Mouse (Mus musculus): ENCODE results near the gene Drg1.
"Not testable (repeated sequence)": the region's sequence is repeated elsewhere in the genome, so short reads cannot be mapped to it uniquely, and the experiment has no call there.

The Drg1 gene

DNA sequence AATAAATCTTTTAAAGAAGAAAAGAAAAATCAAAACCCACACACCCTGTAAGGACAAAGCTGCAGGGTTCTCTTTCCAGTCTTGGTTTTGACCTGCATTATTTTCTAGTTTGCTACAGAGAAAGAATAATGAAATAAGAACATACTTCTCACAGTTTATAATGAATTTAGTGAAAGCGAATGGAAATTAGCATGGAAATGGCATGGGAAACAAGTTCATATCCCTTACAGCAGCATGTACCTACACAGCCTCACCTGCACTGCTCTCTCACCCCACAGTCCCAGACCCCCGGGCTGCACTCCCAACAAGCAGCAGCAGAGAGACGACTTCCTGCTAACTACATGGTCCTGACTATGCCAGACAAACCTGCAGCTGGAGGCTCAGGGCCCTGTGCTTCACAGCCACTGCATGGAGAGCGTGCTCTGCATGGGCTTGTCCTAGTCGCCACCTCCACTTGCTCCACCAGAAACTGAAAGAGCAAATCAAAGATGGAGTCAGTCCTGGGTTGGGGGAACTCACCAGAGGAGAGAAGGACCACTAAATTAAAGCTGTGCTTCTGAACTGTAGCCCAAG is 100.9 kb downstream of the Drg1 start:
- not testable (repeated sequence) for DNase-seq (ENCODE audit: low spot score)

DNA sequence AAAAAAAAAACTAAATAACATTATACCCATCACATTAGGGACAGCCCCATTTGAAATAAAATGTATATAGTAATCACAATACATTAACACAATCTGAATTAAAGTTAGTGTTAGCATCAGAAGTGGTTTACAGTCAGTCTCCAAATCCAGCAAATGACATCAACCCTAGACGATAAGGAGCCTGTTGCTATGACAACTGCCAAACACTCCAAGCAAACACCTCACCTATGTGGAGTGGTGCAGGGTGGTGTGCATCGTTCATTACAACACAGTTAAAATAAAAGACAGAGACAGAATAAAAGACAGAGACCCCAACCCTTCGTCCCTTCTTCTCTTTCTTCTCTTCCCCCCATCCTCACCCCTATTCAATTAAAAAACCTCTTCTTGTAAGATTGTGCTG is 102.6 kb downstream of the Drg1 start:
- not testable (repeated sequence) for DNase-seq (ENCODE audit: low spot score)

GRCm38 (mm10) chr11:3163122-3163521 is 103.1 kb downstream of the Drg1 start:
- peak; percentile 73 for DNase-seq (ENCODE audit: low spot score)

DNA sequence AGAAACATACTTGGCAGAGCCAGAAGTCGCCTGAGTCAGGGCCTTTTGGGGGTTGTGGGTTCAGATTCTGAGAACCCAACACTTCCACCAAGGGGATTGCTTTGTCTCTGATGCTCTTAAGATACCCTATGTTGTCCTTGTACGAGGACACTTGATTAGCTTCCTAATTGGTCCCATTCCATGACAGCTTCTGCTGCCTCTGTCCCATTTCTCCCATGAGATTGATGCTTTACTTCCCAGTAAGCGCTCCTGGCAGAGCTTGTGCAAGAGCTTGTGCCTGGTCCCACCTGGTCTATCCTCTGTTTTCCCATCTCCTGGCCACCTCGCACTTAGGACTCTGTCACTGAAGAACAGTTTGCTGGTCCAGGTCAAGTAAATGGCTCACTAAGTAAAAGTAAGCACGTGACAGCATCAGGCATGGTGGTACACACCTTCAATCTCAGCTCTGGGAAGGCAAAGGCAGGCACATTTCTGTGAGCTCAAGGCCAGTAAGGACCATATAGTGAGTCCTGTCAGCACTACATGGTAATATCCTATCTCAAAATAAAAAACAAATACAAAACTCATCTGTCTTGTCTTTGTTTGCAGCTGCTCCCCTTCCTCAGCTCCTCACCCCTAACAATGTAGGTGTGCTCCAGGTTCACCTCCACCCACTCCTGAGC is 103.8 kb downstream of the Drg1 start:
- peak; percentile 85 for DNase-seq (ENCODE audit: low spot score)

DNA sequence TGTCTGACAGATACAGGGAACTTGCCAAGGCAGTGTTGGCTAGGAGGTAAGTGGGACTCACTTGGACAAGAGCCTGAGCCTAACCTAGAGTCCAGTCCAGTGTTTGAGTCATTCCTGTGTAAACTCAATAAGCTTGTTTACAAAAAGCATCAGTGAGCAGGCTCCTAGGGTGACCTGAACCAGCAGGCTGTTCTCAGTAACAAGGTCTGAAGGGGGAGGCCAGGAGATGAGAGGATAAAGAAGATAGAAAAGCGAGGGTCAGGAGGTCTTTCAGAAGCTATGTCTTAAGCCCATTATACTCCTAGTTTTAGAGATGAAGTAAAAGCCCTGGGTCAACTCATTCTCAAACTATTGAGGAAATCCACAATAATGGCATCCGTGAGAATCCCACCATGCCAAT is 104.8 kb downstream of the Drg1 start:
- DNase-seq (ENCODE audit: low spot score), result peak; percentile 83

DNA sequence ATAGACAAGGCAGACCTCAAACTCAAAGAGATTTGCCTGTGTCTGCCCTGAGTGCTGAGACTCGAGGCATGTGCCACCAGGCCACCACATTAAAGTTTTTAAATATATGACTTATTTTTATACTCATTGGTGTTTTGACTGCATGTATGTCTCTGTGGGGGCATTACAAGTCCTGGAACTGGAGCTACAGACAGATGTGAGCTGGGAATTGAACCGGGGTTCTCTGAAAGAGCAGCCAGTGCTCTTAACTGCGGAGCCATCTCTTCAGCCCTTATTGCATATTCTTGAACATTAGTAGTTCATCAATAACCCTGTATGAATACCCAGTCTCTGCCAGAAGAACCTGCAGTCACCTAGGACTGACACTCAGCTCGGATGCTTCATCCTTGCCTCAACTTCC is 107.4 kb downstream of the Drg1 start:
- DNase-seq (ENCODE audit: low spot score), result not testable (repeated sequence)

- DNase-seq (ENCODE audit: low spot score), result peak; percentile 54
Observed at GRCm38 (mm10) chr11:3157996-3158395, 108.2 kb downstream of the Drg1 start.

GRCm38 (mm10) chr11:3156991-3157390 is 109.2 kb downstream of the Drg1 start:
- DNase-seq (ENCODE audit: low spot score), result not testable (repeated sequence)

DNA sequence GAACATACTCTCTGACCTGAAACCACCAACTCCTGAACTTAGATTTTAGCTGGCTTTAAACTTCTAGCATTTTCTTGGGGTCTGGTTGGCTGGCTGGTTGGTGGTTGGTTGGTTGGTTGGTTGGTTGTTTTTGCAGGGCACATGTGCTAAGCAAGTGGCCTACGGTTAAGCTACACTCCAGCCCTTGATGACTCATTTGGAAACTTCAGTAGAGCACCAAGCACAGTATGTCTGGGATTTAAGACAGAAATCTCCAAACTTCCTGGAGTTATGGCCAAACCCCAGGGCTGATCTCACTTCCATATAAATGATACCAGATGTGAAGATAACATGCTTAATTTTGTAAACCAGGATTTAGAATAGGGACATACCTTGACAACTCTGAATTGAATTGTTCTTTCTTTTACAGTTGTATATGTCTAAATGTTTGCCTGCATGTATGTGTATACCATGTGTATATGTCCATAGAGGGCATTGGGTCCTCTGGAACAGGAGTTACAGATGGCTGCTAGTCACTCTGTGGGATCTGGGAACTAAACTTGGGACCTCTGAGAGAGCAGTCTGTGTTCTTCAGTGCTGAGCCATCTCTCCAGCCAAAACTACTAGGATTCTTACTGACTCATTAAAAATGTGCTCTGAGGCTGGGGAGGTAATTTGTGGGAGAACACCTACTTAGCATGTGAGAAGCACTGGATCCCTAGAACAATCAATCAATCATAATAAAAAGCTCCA is 112.4 kb downstream of the Drg1 start:
- DNase-seq (ENCODE audit: low spot score), result peak; percentile 81

DNA sequence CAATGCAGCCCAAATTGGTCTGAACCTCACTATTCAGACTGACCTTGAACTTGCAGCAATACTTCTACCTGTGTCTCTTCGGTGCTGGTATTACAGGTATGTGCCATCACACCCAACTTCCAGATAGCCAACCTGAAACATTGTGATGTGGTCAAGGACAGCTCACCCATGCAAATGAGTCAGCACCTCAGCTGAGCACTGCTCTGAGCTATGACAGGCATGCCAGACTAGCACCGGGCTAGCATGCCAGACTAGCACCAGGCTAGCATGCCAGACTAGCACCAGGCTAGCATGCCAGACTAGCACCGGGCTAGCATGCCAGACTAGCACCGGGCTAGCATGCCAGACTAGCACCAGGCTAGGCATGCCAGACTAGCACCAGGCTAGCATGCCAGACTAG is 114.9 kb downstream of the Drg1 start:
- DNase-seq (ENCODE audit: low spot score), result peak; percentile 72

DNA sequence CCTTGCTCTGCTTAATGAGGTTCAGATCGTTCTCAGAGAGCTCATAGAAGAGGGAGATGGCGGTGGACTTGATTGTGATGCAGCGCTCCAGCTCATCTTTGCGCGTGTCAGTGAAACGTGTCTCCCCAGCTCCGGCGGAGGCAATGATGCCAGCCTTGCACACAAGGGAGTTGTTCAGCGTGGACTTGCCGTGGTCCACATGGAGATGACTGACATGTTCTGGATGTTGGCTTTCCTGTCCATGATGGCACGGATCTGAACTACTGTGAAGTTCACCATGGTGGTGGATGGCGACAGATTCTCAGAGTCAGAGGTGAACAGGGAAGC is 115.6 kb downstream of the Drg1 start:
- DNase-seq (ENCODE audit: low spot score), result not testable (repeated sequence)

DNA sequence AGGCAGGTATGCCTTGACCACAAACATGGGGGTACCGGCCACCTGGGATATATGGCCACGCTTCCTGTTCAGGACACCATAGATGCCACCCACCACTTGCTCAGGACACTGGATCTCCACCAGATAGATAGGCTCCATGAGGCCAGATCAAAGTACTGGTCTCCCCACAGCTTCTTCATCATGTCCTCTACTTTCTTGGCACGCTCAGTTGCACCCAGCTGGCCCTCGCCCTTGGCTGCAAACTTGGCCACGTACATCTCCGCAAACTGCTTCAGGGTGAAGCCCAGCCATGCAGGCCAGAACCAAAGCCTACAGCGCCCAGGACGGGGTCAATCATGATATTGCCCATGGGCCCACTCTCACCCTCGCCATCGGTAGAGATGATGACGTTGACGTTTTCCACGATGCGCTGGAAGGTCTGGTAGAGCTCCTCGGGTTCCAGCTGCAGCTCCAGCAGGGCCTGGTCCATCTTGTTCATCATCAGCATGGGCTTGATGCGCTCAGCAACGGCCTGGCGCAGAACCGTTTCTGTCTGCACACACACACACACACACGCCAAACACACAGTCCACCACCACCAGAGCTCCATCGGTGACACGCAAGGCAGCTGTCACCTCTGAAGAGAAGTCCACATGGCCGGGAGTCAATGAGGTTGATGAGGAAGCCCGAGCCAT is 116.1 kb downstream of the Drg1 start:
- DNase-seq (ENCODE audit: low spot score), result peak; percentile 81

DNA sequence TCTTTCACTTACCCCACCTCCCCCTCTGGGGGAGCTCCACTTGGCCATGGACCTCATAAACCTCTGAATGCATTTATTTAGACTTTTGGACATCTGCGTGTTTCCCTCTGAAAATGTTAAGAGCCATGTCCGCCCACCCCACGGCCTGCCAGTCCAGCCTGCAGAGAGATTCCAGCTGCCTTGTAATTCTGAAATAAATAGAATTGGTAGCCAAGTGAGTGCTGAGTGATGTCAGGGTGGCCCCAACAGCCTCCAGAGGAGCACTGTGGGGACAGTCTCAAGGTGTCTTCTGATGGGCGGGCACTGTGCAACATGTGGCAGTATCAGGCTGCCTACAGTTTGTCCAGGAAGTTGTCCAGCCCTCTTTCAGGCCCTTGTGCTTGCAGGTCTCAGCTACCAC is 116.7 kb downstream of the Drg1 start:
- not testable (repeated sequence) for DNase-seq (ENCODE audit: low spot score)

- DNase-seq (ENCODE audit: low spot score), result not testable (repeated sequence)
Observed at GRCm38 (mm10) chr11:3146806-3147205, 119.4 kb downstream of the Drg1 start.

DNA sequence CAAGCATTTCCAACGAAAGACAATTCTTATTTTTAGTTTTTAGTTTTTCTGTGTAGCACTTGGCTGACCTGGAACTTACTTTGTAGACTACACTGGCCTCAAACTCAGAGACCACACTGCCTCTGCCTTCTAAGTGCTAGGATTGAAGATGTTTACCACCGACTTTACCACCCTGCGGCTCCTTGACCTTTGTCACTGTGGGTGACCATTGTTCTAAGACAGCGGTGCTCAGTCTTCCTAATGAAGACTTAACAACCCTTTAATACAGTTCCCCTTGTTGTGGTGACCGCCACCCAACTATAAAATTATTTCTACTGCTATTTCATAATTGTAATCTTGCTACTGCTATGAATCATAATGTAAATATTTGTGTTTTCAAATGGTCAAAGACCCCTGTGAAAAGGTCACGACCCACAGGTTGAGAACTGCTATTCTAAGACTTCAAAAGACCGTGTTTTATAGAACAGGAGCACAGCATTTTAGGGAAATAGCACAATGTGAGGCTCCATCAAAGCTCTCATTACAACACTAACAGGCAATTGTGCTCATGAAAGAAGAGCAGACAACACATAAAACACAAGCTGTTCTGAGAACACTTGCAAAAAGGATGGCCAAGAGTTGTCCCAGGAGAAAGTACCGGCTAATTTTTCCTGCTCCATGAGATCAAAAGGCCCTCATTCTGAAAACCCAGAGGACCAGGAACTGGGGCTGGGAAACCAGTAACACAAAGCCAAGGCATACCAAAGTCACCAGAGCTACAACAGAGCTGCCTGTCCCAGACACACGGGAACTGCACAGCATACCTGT is 120.7 kb downstream of the Drg1 start:
- DNase-seq (ENCODE audit: low spot score), result peak; percentile 62

GRCm38 (mm10) chr11:3143984-3144383 is 122.2 kb downstream of the Drg1 start:
- not testable (repeated sequence) for DNase-seq (ENCODE audit: low spot score)

GRCm38 (mm10) chr11:3142413-3142812 is 123.8 kb downstream of the Drg1 start:
- DNase-seq (ENCODE audit: low spot score), result peak; percentile 93

DNA sequence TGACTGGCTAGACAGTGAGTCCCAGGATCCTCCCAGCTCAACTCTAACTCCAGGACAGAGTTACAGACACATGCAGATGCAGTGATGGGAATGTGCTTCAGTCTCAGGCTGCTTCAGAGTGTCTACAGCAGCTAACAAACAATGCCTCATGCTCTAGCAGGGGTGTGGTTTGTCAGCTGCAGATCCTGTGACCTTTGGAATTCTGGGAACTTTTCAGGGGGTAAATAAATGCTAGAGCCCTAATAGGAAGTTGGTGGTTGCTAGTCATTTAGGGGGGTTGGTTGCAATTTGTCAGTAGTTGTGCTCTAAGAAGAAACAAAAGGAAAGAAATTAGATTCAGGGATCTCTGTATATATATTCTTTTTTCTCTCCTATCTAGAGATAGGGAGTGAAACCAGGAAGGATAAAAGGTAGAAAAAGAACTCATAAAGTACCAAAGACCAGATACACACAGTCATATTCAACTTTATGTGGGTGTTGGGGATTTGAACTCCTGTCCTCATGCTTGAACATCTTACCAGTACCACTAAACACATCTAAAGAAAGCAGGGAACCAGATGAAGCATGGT is 125.2 kb downstream of the Drg1 start:
- not testable (repeated sequence) for DNase-seq (ENCODE audit: low spot score)

GRCm38 (mm10) chr11:3138323-3138722 is 127.9 kb downstream of the Drg1 start:
- peak; percentile 77 for DNase-seq (ENCODE audit: low spot score)

All from testis, postnatal 10 days (tissue).